Mouse (Mus musculus) heart, postnatal 10 days (tissue): ENCODE measurements around the gene Prss30. TPM values are rescaled to one million over a fixed set of nuclear protein-coding genes. Genes with fewer than 3 reads are reported as not detected.

Experiments
- microRNA-seq, 2 experiments: library from miRNA; unstranded; fragments of <30 nt; microRNA quantifications; one replicate each; pipeline ENCODE4 v1.2.0; 2022
- total RNA-seq, 2 experiments: library from RNA; stranded (reverse); gene quantifications; 2 replicates each; pipeline ENCODE4 v1.2.3; 2021

Gene Prss30
- total RNA-seq, 2 experiments from 2014 or later = not detected

Small RNA genes within 50 kb of the gene (microRNA-seq; reads per million reads assigned to microRNA genes)
- 0 reads per million in 2 experiments for gene Gm27700

Other genes with a start within 250 kb of the Prss30 start
- gene Paqr4, start 239.7 kb downstream of the Prss30 start, total RNA-seq = 10 to 100 TPM; 17.5 to 22.0 TPM
- not detected for gene Kremen2, start 234.7 kb downstream of the Prss30 start, total RNA-seq
- gene Flywch1, start 209.0 kb downstream of the Prss30 start, total RNA-seq = 10 to 100 TPM; 31.2 to 32.1 TPM
- gene Flywch2, start 194.5 kb downstream of the Prss30 start, total RNA-seq = 1 to 10 TPM; 2.3 to 2.4 TPM
- 100 to 1,000 TPM; 230 to 231 TPM for gene Srrm2, start 190.0 kb downstream of the Prss30 start, total RNA-seq
- 100 to 1,000 TPM; 379 to 407 TPM for gene Elob, start 151.4 kb downstream of the Prss30 start, total RNA-seq
- gene Prss33, start 144.5 kb downstream of the Prss30 start, total RNA-seq = not detected
- not detected for gene Prss32, start 136.7 kb downstream of the Prss30 start, total RNA-seq
- not detected for gene Prss41, start 136.4 kb downstream of the Prss30 start, total RNA-seq
- gene Prss21, start 112.5 kb downstream of the Prss30 start, total RNA-seq = not detected
- gene Dcpp1, start 99.7 kb downstream of the Prss30 start, total RNA-seq = not detected
- not detected for gene Dcpp2, start 99.7 kb downstream of the Prss30 start, total RNA-seq
- gene Dcpp3, start 63.1 kb downstream of the Prss30 start, total RNA-seq = not detected
- not detected for gene Sbp, start 38.9 kb downstream of the Prss30 start, total RNA-seq
- not detected for gene Sbpl, start 25.3 kb downstream of the Prss30 start, total RNA-seq
- not detected for gene Prss22, start 17.5 kb upstream of the Prss30 start, total RNA-seq
- not detected for gene Prss27, start 57.6 kb upstream of the Prss30 start, total RNA-seq
- gene Kctd5, start 92.9 kb upstream of the Prss30 start, total RNA-seq = 10 to 100 TPM; 19.5 to 20.8 TPM
- 10 to 100 TPM; 49.4 to 52.9 TPM for gene Pdpk1, start 170.4 kb upstream of the Prss30 start, total RNA-seq
- gene Amdhd2, start 183.2 kb upstream of the Prss30 start, total RNA-seq = 10 to 100 TPM; 20.7 to 22.8 TPM
- 100 to 1,000 TPM; 275 to 284 TPM for gene Atp6v0c, start 189.1 kb upstream of the Prss30 start, total RNA-seq
- 10 to 100 TPM in 1 of 2 experiments, 1 to 10 TPM in 1; 8.4 to 11.0 TPM for gene Tbc1d24, start 225.0 kb upstream of the Prss30 start, total RNA-seq
- gene Ntn3, start 229.0 kb upstream of the Prss30 start, total RNA-seq = 1 to 10 TPM; 1.6 to 1.7 TPM
- 1 to 10 TPM; 3.5 to 5.0 TPM for gene Tedc2, start 240.3 kb upstream of the Prss30 start, total RNA-seq